Mouse (Mus musculus) forebrain, embryonic 10.5 days (tissue): ENCODE measurements at regions not wholly inside any gene's neighbourhood (a gene's known extent, or its start where the extent isn't known, plus 50 kb on each side); places are given as distances from the start of the nearest gene placed in this dataset.

ENCODE experiments used
- DNase-seq: peaks from one replicate; pipeline ENCODE4 v3.0.0-alpha.2; 2017; ENCODE audit warnings: low spot score; ENCODE audit errors: extremely low spot score
- H3K27ac ChIP-seq: fragments of 300-500 bp; sonication (generic); 2 replicates; pipeline ENCODE4 v1.5.1; 2016; ENCODE audit warnings: mild to moderate bottlenecking
- H3K27me3 ChIP-seq: fragments of 300-500 bp; sonication (generic); 2 replicates; pipeline ENCODE4 v1.6.1; 2016; ENCODE audit warnings: mild to moderate bottlenecking; ENCODE audit not compliant: poor library complexity, severe bottlenecking
- H3K36me3 ChIP-seq: fragments of 300-500 bp; sonication (generic); replicated peaks from 2 replicates; pipeline ENCODE4 v1.6.1; 2016; ENCODE audit warnings: mild to moderate bottlenecking, moderate library complexity
- H3K4me1 ChIP-seq: fragments of 300-500 bp; sonication (generic); 2 replicates; pipeline ENCODE4 v1.6.1; 2016
- H3K4me3 ChIP-seq: fragments of 300-500 bp; sonication (generic); 2 replicates; pipeline ENCODE4 v1.5.1; 2016; ENCODE audit warnings: mild to moderate bottlenecking, moderate library complexity
- H3K9me3 ChIP-seq: fragments of 300-500 bp; sonication (generic); 2 replicates; pipeline ENCODE4 v1.6.1; 2016; ENCODE audit warnings: mild to moderate bottlenecking, moderate library complexity
- WGBS: fragments of 180-500 bp; shearing (Covaris S2); methylation state at CpG from one replicate; pipeline ENCODE4 v1.1.7; 2016; 5-methylcytosine and 5-hydroxymethylcytosine counted together

DNA sequence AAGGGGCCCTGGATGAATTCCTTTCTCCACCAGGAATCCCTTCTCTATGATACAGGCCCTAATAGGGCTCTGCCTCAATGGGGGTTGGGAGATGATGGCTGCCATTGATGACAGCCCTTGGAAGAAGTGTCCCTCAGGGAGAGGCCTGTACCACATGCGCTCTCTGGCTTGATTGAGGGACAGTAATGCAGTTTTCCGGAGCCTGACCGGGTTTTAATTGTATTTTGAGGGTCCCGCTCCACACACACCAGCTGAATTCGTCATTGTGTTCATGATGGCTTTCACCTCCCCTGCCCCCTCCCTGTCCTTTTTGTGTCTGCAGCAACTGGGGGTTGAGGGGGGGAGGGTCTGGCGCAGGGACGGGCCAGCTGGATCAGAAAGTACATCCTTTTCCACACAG is 65.0 kb upstream of the Tbx3 start:
- H3K4me1 ChIP-seq: peaks cover 18% of the 10 kb centered on the region
- H3K27ac ChIP-seq: no peak overlapping the region
- no peak overlapping the region for H3K4me3 ChIP-seq
- no peaks in the 10 kb centered on the region for H3K9me3 ChIP-seq
- 82% methylated on average over 7 of the region's 7 CpGs for WGBS
- peaks cover 6% of the 10 kb centered on the region for H3K27me3 ChIP-seq
- H3K36me3 ChIP-seq: no peaks in the 10 kb centered on the region
- no peak for DNase-seq

DNA sequence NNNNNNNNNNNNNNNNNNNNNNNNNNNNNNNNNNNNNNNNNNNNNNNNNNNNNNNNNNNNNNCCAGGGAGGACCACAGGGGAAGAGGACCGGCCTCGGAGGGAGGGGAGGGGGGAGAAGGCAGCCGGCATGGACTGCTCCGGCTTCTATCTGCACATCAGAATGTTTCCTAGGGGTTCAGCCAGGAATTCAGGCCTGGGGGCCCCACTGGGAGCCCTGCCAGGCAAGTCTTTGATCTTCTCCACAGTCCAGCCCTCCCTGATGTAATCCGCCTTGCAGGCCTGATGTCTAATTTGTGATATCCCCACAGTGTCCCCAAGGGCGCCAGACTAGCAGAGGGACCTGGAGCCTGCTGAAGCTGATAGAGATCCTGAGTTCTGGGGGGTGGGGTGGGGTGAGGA is 57.1 kb upstream of the Tbx3 start:
- H3K27me3 ChIP-seq: peaks cover 56% of the 10 kb centered on the region
- H3K36me3 ChIP-seq: no peaks in the 10 kb centered on the region
- no peak for DNase-seq
- peak overlapping the region; percentile 58; the same call in 1 of the 2 replicates for H3K27ac ChIP-seq
- no peaks in the 10 kb centered on the region for H3K9me3 ChIP-seq
- 10% methylated on average over 6 of the region's 6 CpGs for WGBS
- H3K4me3 ChIP-seq: no peak overlapping the region
- H3K4me1 ChIP-seq: peaks cover 45% of the 10 kb centered on the region

DNA sequence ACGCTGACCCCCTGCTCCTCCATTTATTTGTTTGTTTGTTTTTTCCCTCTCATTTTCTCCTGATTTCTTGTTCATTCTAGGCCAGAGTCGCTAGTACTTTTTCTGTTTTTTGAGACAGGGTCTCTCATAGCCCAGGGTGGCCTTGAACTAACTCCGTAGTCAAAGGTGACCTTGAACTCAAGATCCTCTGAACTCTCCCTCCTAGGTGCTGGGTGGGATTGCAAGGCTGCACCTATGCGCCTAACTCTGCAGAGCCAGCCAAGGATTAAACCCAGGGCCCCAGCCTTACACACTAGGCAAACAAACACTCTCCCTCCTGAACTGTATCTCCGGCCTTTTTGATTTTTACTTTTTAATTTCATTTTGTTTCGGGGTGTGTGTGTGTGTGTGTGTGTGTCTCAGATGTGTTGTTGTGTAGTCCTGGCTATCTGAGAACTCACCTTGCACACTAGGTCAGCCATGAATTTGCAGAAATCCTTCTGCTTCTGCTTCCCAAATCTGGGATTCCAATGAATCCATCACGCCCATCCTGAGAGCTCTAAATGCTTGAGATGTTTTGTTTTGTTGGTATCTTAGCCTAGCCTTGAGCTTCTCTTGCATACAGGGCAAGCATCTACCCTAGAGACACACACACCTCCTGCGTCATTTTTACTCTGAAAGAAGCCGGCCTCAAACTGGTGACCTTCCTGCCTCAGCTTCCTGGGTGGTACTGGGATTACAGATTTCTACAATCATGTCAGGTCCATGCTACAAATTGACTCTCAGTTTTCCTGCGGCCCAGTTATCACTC is 56.3 kb upstream of the Tbx3 start:
- no peak for DNase-seq
- H3K36me3 ChIP-seq: no peaks in the 10 kb centered on the region
- H3K27ac ChIP-seq: no peak overlapping the region
- no peak overlapping the region for H3K4me3 ChIP-seq
- H3K4me1 ChIP-seq: peaks cover 38% of the 10 kb centered on the region
- H3K9me3 ChIP-seq: no peaks in the 10 kb centered on the region
- WGBS: 86% methylated on average over 10 of the region's 10 CpGs
- peaks cover 59% of the 10 kb centered on the region for H3K27me3 ChIP-seq

DNA sequence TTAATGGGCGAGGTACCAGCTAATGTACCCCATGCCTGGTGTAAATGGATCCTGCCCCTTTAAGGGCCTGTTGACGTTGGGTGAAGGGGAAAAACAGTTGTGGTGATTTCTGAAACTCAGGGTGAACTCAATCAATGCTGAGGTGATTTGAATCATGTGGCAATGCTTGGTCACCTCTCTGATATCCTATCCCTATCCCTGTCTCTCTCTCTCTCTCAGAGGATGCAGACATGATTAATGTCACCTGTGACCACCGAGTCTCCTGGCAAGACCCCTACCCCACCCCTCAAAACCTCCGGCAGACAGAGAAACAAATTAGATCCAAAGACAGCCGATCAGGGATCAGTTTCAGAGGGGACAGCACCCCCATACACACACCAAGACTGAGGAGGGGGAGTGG is 54.8 kb upstream of the Tbx3 start:
- Histone ChIP-seq H3K4me3 (no peak overlapping the region), H3K36me3 (no peaks in the 10 kb centered on the region), H3K4me1 (peaks cover 42% of the 10 kb centered on the region), H3K27ac (no peak overlapping the region), H3K27me3 (peaks cover 66% of the 10 kb centered on the region), H3K9me3 (no peaks in the 10 kb centered on the region)
- WGBS: 53% methylated on average over 5 of the region's 5 CpGs
- no peak for DNase-seq

DNA sequence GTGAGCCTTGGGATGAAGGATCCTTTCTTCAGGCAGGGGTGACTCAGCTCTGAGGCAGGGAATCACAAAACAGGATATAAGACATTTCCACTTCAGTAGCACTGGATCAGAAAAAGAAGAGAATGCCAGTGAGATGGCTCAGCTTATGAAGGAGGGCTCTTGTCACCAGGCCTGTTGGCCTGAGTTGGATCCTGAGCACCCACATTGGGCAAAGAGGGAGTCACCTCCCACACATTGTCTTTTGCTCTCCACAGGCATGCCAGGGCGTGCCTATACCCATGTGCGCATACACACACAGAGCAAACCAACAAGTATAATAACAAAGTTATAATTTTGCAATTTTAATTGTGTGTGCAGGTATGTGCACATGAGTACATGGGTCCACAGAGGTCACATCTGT is 52.6 kb upstream of the Tbx3 start:
- peaks cover 65% of the 10 kb centered on the region for H3K27me3 ChIP-seq
- H3K4me1 ChIP-seq: peaks cover 32% of the 10 kb centered on the region
- H3K4me3 ChIP-seq: no peak overlapping the region
- H3K36me3 ChIP-seq: no peaks in the 10 kb centered on the region
- H3K27ac ChIP-seq: no peak overlapping the region
- no peak for DNase-seq
- H3K9me3 ChIP-seq: no peaks in the 10 kb centered on the region
- 93% methylated on average over 2 of the region's 2 CpGs for WGBS

DNA sequence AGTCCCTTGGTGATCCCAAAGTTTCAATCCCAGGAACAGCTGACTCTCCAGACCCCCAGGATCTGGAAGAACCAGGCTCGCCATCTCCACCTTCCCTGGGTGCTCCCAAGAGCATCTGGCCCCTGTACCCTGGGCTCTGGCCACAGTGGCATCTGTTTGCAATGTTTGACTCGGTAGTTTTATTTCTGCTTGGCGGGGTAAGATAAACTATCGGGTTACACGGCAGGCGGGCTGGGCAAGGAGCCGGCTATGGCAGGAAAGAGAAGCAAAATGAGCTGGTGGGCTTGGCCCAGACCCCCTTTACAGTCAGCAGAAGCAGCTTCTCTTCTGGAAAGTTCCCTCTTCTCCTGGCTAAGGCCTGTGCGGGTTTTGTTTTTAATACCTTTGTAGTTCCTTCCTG is 50.6 kb upstream of the Tbx3 start:
- Histone ChIP-seq H3K4me1 (peaks cover 20% of the 10 kb centered on the region), H3K27me3 (peaks cover 67% of the 10 kb centered on the region), H3K9me3 (no peaks in the 10 kb centered on the region), H3K27ac (no peak overlapping the region), H3K36me3 (no peaks in the 10 kb centered on the region), H3K4me3 (no peak overlapping the region)
- DNase-seq: no peak
- WGBS: 45% methylated on average over 8 of the region's 8 CpGs
